Mouse (Mus musculus): ENCODE results near the gene Zfp563. TPM values are rescaled to one million over a fixed set of nuclear protein-coding genes. Genes with fewer than 3 reads are reported as not detected.

The Zfp563 gene
- total and polyA plus RNA-seq, 2 experiments from 2014 or later: 11.6 to 11.8 TPM

DNA sequence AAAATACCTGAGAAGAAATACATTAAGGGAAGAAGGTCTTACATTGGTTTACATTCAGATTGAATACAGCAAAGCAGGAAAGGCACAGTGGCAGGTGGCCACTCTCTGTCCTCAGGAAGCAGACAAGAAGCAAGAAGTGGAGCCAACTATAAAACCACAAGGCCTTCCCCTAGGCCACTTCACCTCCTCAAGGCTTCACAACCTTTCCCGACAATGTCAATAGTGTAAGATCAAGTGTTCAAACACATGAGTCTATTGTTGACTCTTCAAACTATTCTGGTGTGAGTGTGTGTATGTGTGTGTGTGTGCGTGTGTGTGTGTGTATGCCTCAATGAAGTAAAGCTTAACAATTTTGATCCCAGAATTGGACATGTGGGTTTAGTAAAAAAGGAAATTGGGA lies 8.3 kb downstream of the Zfp563 start:
- Histone ChIP-seq H3K4me2 (ENCODE audit: low read depth, low read length) (no peak overlapping the region), H3K36me3 (ENCODE audit: insufficient read depth, low read length) (no peaks in the 10 kb centered on the region), H3K27me3 (ENCODE audit: insufficient read depth, low read length) (no peaks in the 10 kb centered on the region), H3K9me3 (ENCODE audit: low read length) (no peaks in the 10 kb centered on the region), H3K4me3 (ENCODE audit: low read length) (no peak overlapping the region), H3K27ac (no peak overlapping the region), H3K4me1 (ENCODE audit: insufficient read depth, low read length) (0 out of 2 replicates have a peak, but pooled peaks cover 4% of the 10 kb centered on the region), H3K9ac (replicated peaks; ENCODE audit: low read length) (no peak overlapping the region)
- ATAC-seq (no peak), DNase-seq (ENCODE audit: low spot score) (no peak)
- TF ChIP-seq CTCF (IDR thresholded peaks at IDR 0.05; ENCODE audit: low read depth): no peak
- 86% methylated on average over 2 of the region's 2 CpGs for WGBS

DNA sequence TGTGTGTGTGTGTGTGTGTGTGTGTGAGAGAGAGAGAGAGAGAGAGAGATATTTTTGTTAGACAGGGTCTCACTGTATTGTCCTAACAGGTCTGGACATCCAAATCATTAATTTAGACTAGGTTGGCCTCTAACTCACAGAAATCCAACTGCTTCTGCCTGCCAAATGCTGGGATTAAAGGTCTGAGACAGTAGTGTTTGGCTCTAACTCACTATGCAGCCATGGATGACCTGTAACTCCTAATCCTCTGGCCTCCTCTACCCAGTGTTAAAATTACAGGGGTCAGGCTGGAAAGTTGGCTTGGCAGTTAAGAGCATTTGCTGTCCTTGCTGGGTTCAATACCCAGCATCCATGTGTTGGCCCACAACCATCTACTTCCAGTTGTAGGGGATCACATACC lies 35.4 kb downstream of the Zfp563 start:
- Histone ChIP-seq H3K36me3 (ENCODE audit: insufficient read depth, low read length) (no peaks in the 10 kb centered on the region), H3K9me3 (ENCODE audit: low read length) (no peaks in the 10 kb centered on the region), H3K27me3 (ENCODE audit: insufficient read depth, low read length) (no peaks in the 10 kb centered on the region), H3K4me1 (ENCODE audit: insufficient read depth, low read length) (no peaks in the 10 kb centered on the region), H3K4me3 (ENCODE audit: low read length) (no peak overlapping the region), H3K9ac (replicated peaks; ENCODE audit: low read length) (no peak overlapping the region), H3K27ac (no peak overlapping the region), H3K4me2 (ENCODE audit: low read depth, low read length) (no peak overlapping the region)
- ATAC-seq: no peak
- TF ChIP-seq CTCF (IDR thresholded peaks at IDR 0.05; ENCODE audit: low read depth): no peak
- DNase-seq (ENCODE audit: low spot score): no peak

DNA sequence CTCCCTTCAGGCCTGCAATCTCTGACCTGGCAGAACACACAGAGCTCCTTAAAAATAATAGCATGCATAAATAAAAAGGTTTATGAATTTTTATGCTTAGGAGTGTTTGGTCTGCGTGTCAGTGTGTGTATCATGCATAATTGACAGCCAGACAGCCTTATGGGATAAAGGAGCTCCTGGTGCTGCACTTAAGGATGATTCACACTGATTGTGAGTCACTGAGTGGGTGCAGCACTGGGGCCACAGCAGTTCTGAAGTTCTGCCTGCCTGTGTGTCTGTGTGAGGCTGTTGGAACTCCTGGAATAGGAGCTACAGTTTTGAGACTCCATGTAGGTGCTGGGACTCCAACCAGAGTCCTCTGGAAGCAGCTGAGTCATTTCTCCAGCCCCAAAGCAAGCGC lies 37.1 kb downstream of the Zfp563 start:
- Histone ChIP-seq H3K27ac (no peak overlapping the region), H3K4me1 (ENCODE audit: insufficient read depth, low read length) (no peaks in the 10 kb centered on the region), H3K4me3 (ENCODE audit: low read length) (no peak overlapping the region), H3K9me3 (ENCODE audit: low read length) (no peaks in the 10 kb centered on the region), H3K9ac (replicated peaks; ENCODE audit: low read length) (no peak overlapping the region), H3K4me2 (ENCODE audit: low read depth, low read length) (no peak overlapping the region), H3K27me3 (ENCODE audit: insufficient read depth, low read length) (no peaks in the 10 kb centered on the region), H3K36me3 (ENCODE audit: insufficient read depth, low read length) (no peaks in the 10 kb centered on the region)
- DNase-seq (ENCODE audit: low spot score) (no peak), ATAC-seq (no peak)
- TF ChIP-seq CTCF (IDR thresholded peaks at IDR 0.05; ENCODE audit: low read depth): no peak
- 59% methylated on average over 2 of the region's 2 CpGs for WGBS

DNA sequence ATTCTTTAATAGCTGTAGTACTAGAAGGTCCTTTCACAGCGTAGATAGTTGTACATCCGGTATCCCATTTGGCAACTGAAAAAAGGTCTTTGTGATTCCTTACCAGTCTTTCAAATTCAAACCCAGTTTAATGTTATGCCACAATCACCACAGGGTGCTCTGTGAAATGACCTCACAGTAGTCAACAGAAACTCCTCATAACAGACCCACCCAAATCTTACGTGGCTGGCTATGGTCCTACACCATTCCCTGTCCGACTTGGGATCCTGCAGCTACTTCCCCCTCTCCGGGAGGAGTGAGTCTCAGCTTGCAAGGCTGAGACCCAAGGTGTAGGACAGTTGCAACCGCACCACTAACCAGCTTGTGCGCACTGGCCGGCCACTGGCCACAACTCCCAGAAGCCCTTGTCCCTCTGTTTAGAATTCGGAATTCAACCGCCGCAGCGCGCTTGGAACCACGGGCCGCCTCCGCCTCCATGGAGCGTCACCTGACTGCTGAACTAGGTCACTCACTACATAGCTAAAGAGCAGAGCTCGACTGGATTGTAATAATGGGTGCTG lies 50.2 kb downstream of the Zfp563 start, which contains the start of gene Morc2b:
TSS of gene Morc2b (minus strand) at position 423 of the 560 bp plus-strand sequence.
- WGBS: 78% methylated on average over 18 of the region's 18 CpGs
- no peak within 1 kb of the TSS for H3K9ac ChIP-seq (replicated peaks; ENCODE audit: low read length)
- no peaks in the 10 kb centered on the region for H3K36me3 ChIP-seq (ENCODE audit: insufficient read depth, low read length)
- ATAC-seq: no peak
- H3K27me3 ChIP-seq (ENCODE audit: insufficient read depth, low read length): no peaks in the 10 kb centered on the region
- H3K4me3 ChIP-seq (ENCODE audit: low read length): no peak within 1 kb of the TSS
- H3K4me1 ChIP-seq (ENCODE audit: insufficient read depth, low read length): no peaks in the 10 kb centered on the region
- H3K9me3 ChIP-seq (ENCODE audit: low read length): 0 out of 2 replicates have a peak, but pooled peaks cover 3% of the 10 kb centered on the region
- DNase-seq (ENCODE audit: low spot score): no peak
- no peak within 1 kb of the TSS for H3K27ac ChIP-seq
- TF ChIP-seq CTCF (IDR thresholded peaks at IDR 0.05; ENCODE audit: low read depth): no peak
- H3K4me2 ChIP-seq (ENCODE audit: low read depth, low read length): no peak within 1 kb of the TSS

Other genes with a start within 250 kb of the Zfp563 start
- gene Zfp870, start 197.7 kb upstream of the Zfp563 start, total RNA-seq (2014; rRNA removed): 5.9 and 6.4 TPM in 2 replicates
- 4.8 and 5.0 TPM in 2 replicates for gene Zfp870, start 197.7 kb upstream of the Zfp563 start, polyA plus RNA-seq (2015; fragmentation: Nextera tagmentation; extraction: Ambion mirVana)
- 0.78 and 1.3 TPM in 2 replicates for gene Cyp4f14, start 172.0 kb upstream of the Zfp563 start, total RNA-seq (2014; rRNA removed)
- gene Cyp4f14, start 172.0 kb upstream of the Zfp563 start, polyA plus RNA-seq (2015; fragmentation: Nextera tagmentation; extraction: Ambion mirVana): 0.64 and 0.88 TPM in 2 replicates
- 9.3 and 15.2 TPM in 2 replicates for gene Cyp4f13, start 141.9 kb upstream of the Zfp563 start, total RNA-seq (2014; rRNA removed)
- 11.1 and 16.0 TPM in 2 replicates for gene Cyp4f13, start 141.9 kb upstream of the Zfp563 start, polyA plus RNA-seq (2015; fragmentation: Nextera tagmentation; extraction: Ambion mirVana)
- gene Zfp472, start 123.5 kb upstream of the Zfp563 start, total RNA-seq (2014; rRNA removed): 3.8 and 5.9 TPM in 2 replicates
- gene Zfp472, start 123.5 kb upstream of the Zfp563 start, polyA plus RNA-seq (2015; fragmentation: Nextera tagmentation; extraction: Ambion mirVana): 6.4 and 6.5 TPM in 2 replicates
- gene Zfp952, start 96.2 kb upstream of the Zfp563 start, total RNA-seq (2014; rRNA removed): 8.7 and 9.9 TPM in 2 replicates
- gene Zfp952, start 96.2 kb upstream of the Zfp563 start, polyA plus RNA-seq (2015; fragmentation: Nextera tagmentation; extraction: Ambion mirVana): 10.8 and 11.7 TPM in 2 replicates
- gene Zfp763, start 55.9 kb upstream of the Zfp563 start, total RNA-seq (2014; rRNA removed): 10.8 and 12.7 TPM in 2 replicates
- gene Zfp763, start 55.9 kb upstream of the Zfp563 start, polyA plus RNA-seq (2015; fragmentation: Nextera tagmentation; extraction: Ambion mirVana): 15.3 and 16.7 TPM in 2 replicates
- gene 4921501E09Rik, start 21.3 kb upstream of the Zfp563 start, total RNA-seq (2014; rRNA removed): not detected in 2 replicates
- not detected in 2 replicates for gene 4921501E09Rik, start 21.3 kb upstream of the Zfp563 start, polyA plus RNA-seq (2015; fragmentation: Nextera tagmentation; extraction: Ambion mirVana)
- 0.05 TPM in 1 of 2 replicates, not detected in the other for gene Morc2b, start 50.4 kb downstream of the Zfp563 start, total RNA-seq (2014; rRNA removed)
- 0.54 and 0.63 TPM in 2 replicates for gene Morc2b, start 50.4 kb downstream of the Zfp563 start, polyA plus RNA-seq (2015; fragmentation: Nextera tagmentation; extraction: Ambion mirVana)
- not detected in 2 replicates for gene Olfr55, start 79.1 kb downstream of the Zfp563 start, total RNA-seq (2014; rRNA removed)
- not detected in 2 replicates for gene Olfr55, start 79.1 kb downstream of the Zfp563 start, polyA plus RNA-seq (2015; fragmentation: Nextera tagmentation; extraction: Ambion mirVana)
- not detected in 2 replicates for gene Olfr239, start 102.0 kb downstream of the Zfp563 start, total RNA-seq (2014; rRNA removed)
- gene Olfr239, start 102.0 kb downstream of the Zfp563 start, polyA plus RNA-seq (2015; fragmentation: Nextera tagmentation; extraction: Ambion mirVana): not detected in 2 replicates
- gene Olfr1564, start 132.4 kb downstream of the Zfp563 start, total RNA-seq (2014; rRNA removed): 0.21 and 1.2 TPM in 2 replicates
- not detected in 2 replicates for gene Olfr1564, start 132.4 kb downstream of the Zfp563 start, polyA plus RNA-seq (2015; fragmentation: Nextera tagmentation; extraction: Ambion mirVana)
- gene Zfp955a, start 165.8 kb downstream of the Zfp563 start, total RNA-seq (2014; rRNA removed): 13.4 and 14.2 TPM in 2 replicates
- 17.1 and 18.5 TPM in 2 replicates for gene Zfp955a, start 165.8 kb downstream of the Zfp563 start, polyA plus RNA-seq (2015; fragmentation: Nextera tagmentation; extraction: Ambion mirVana)
- not detected in 2 replicates for gene Olfr63, start 175.4 kb downstream of the Zfp563 start, total RNA-seq (2014; rRNA removed)
- 0.03 TPM in 1 of 2 replicates, not detected in the other for gene Olfr63, start 175.4 kb downstream of the Zfp563 start, polyA plus RNA-seq (2015; fragmentation: Nextera tagmentation; extraction: Ambion mirVana)
- 12.6 and 16.9 TPM in 2 replicates for gene Zfp955b, start 200.2 kb downstream of the Zfp563 start, total RNA-seq (2014; rRNA removed)
- gene Zfp955b, start 200.2 kb downstream of the Zfp563 start, polyA plus RNA-seq (2015; fragmentation: Nextera tagmentation; extraction: Ambion mirVana): 14.3 and 14.9 TPM in 2 replicates